Mouse (Mus musculus) adrenal gland, adult 18-20 months (tissue): Measurements from ENCODE around the gene Coq5. TPM values are rescaled to one million over a fixed set of nuclear protein-coding genes. Genes with fewer than 3 reads are reported as not detected.
A peak's percentile ranks its signal among the peaks of the same experiment; 100 is the strongest.

Experiments
- DNase-seq, 2 experiments: peaks; one replicate each; pipeline ENCODE4 v3.0.0; 2021 to 2022; ENCODE audit warnings: low spot score in 2 of 2
- long read RNA-seq, 2 experiments: library from polyadenylated mRNA; stranded (forward); transcript quantifications; one replicate each; pipeline ENCODE4 v2.0.0; 2021
- total RNA-seq, 2 experiments: library from RNA; stranded (reverse); gene quantifications; 1 replicate in 1 of 2; 2 replicates in 1 of 2; pipeline ENCODE4 v1.2.3; 2021

Coq5 gene
- 10 to 100 TPM; 58.6 to 75.8 TPM for total RNA-seq
- long read RNA-seq, experiment 1, transcript Coq5-201 (7 exons, 2,037 nt): major isoform, 140 of 141 reads
- long read RNA-seq, experiment 1, partial matches to known transcripts: 0 of 141 reads
- long read RNA-seq, experiment 1, other reads (novel, unspliced or antisense): 1 of 141 reads
- long read RNA-seq, experiment 2, transcript Coq5-201 (7 exons, 2,037 nt): major isoform, 266 of 282 reads
- long read RNA-seq, experiment 2, partial matches to known transcripts: 7 of 282 reads
- long read RNA-seq, experiment 2, other reads (novel, unspliced or antisense): 8 of 282 reads

DNA sequence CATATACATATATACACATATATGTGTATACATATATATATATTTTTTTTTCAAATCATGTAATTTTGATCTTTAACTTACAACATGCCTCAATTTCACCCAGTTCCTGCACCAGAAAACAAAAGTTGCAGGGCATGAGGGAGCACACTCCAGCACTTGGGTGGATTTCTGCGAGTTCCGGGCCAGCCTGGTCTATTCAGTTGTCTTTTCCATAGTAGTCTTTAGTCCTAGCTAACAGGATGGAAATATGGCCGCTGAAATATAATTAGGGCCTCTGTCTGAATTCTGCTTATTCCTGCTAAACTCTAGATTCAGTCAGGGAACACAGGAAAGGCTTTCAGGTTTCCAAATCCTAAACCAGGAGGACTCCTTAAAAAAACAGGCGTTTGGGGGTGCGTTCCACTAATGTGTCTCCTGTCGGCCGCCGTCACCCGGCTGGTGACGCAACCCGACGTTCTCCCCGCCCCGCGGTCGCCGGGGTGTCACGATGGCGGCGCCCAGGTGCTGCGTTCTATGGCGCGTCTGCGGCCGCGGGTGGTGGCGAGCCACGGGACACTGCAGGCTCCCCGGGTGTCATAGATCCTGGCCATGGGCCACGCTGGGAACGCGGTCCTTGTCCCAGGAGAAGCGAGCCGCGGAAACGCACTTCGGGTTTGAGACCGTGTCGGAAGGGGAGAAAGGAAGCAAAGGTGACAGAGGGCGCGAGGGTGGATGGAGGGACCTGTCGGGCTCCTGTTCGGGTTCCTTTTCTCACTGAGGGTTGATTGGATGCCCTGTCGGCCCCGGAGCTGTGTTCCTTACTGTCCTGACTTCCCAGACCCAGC lies at the start of gene Coq5:
Gene Coq5, plus strand, starts transcription at position 441 of the 824 bp plus-strand sequence.
- peak; percentile 93 to 94 for DNase-seq

DNA sequence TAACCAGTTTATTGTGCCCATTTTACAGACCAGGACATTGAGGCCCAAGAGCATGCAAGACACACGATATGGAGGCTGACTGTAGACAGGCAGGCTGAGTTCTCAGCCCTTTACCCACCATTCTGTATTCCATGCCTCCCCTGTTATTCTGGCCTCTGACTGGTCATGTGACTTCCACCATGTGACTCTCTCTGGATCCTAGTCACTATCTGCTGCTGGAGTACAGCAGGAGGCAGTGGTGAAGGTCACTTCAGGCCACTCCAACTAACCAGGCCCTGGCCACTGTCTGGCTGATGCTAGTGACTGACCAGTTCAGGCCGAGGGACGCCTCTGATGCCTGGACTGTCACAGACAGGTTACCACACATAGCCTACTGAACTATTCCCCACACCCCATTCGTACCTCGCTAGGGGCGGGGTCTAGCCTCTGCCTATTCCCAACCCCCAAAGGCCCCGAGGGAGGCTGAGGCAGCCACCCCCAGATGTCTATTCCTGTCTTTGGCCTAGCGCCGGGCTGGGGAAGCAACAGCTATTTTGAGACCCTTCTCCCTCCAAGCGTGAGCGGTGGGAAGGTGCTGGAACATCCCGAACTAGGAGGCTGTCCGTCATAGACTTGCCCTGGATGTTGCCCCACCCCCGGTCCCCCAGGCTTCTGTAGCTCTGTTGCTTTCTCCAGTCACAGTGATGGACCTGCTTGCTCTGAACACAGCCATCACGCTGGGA lies 48.5 kb upstream of the Coq5 start:
- DNase-seq: no peak

DNA sequence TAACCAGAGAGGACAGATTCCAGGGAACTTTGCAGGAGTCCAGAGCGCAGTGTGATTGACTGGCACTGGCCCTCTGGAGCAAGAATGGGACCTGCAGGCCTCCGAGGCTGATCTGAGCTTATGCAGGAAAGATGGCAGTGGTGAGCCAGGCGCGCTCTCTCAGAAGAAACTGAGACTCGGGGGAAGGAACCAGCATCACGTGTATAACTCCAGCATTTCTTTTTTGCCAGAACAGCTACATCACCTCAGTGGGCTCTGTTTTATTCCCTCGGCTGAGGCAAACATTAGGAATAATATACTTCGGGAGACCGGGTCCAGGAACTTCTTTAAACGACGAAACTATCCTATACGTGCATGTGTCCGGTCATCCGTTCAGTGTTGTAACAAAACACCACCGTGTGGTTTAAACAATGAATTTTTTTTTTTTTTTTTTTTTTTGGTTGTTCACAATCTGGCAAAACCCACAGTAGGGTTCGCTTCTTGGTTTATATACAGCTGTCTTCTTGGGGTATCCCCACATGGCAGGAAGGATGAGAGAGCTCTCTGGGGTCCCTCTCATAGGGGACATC lies 47.8 kb upstream of the Coq5 start:
- DNase-seq: no peak

DNA sequence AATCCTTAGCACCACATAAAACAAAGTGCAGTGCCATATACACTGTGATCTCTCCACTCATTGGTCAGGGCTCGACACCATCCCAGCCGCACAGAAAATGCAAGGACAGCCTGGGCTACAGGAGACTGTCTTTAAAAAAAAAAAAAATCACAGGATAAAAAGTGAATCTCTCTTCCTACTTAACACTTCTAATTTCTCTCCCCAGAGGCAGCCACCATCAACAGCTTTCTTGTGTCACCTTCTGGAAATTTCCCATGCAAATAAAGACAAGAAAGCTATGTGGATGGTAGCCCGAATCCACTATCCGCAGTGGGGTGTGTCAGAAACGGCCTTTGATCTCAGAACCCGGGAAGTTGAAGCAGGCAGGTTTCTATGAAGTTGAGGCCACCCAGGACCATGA lies 47.0 kb upstream of the Coq5 start:
- no peak for DNase-seq

DNA sequence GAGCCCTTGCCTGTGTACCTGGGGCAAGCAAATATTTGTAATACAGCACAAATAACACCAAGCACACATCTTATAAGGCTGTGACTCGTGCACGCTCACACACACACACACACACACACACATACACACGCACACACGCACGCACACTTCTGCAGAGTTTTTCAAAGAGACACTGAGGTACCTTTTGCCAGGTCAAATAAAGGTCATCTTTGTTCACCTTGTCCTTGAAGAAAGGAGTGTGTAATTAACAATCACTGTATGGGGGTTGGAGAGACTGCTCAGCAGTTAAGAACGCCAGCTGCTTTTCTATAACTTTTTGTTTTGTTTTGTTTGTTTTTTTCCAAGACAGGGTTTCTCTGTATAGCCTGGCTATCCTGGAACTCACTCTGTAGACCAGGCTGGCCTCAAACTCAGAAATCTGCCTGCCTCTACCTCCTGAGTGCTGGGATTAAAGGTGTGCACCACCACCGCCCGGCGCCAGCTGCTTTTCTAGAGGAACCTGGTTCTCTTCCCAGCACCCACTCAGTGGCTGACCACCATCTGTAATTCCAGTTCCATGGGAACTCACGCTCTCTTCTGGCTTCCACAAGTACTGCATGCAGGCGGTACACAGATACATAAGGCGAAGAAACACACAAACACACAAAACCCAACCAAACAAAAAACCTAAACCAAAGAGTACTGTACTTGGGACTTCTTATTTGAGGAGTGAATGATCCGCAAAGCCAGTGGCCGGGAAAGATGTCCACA lies 46.3 kb upstream of the Coq5 start:
- DNase-seq: no peak

DNA sequence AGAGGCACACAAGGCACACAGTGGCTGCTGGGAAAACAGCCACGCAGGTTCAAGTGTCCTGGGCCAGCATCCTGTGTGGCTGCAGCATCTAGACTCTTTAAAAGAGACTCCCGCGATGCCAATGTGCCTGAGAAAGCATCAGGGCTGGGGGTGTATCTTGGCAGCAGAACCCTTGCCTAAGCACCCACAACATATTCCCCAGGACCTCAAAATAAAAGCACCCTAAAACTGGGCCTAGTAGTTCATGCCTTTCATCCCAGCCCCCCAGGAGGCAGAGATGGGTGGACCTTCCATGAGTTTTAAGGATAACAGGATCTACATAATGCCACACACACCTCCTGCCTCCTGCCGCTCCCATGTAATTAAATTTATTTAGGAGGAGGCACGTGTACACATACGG lies 44.9 kb upstream of the Coq5 start:
- no peak for DNase-seq

DNA sequence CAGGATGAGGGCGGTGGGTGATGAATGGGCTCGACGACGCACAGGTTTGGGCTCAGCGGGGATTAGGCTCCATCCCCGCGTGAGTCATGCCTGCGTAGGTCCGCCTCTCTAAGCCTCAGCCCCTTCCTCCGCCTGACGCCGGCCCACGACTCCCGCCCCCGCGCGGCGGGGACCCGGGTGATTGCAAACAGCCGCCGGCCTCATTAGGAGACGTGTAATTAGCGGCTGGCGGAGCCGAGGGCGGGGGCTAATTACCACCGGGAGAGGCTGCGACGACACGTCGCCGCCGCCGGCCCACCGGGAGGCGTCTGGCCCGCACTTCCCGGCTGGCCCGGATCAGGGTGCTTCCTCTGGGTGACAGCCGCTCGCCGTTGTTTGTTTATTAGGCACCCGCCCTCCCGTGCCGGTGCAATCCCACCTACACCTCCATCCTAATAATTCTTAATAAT lies 44.1 kb upstream of the Coq5 start:
- peak; percentile 73 to 76 for DNase-seq

DNA sequence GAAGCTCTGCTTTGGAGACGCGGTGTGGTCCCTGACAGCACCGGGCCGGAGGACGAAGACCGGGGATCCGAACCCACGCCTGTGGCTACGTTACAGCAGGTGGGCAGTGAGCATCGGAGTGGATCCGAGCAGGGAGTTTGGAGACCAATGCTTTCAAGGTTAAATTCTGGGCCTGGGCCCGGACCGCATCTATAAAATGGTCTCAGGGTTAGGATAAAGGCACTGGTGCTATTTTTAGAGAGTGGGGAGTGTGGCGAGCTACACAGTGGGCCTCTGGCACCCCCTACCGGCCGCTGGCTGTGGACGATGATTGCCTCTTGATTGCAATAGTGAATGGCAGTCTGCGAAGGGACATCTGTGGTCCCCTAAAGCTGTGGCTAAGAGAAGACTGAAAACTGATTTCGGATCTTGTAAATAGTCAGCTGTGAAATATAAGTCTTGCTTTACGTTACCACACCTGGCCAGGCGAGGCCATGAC lies 43.6 kb upstream of the Coq5 start, which contains the start of gene Pop5:
Gene Pop5, plus strand, starts transcription at position 51 of the 478 bp plus-strand sequence.
- peak; percentile 90 to 93 for DNase-seq

DNA sequence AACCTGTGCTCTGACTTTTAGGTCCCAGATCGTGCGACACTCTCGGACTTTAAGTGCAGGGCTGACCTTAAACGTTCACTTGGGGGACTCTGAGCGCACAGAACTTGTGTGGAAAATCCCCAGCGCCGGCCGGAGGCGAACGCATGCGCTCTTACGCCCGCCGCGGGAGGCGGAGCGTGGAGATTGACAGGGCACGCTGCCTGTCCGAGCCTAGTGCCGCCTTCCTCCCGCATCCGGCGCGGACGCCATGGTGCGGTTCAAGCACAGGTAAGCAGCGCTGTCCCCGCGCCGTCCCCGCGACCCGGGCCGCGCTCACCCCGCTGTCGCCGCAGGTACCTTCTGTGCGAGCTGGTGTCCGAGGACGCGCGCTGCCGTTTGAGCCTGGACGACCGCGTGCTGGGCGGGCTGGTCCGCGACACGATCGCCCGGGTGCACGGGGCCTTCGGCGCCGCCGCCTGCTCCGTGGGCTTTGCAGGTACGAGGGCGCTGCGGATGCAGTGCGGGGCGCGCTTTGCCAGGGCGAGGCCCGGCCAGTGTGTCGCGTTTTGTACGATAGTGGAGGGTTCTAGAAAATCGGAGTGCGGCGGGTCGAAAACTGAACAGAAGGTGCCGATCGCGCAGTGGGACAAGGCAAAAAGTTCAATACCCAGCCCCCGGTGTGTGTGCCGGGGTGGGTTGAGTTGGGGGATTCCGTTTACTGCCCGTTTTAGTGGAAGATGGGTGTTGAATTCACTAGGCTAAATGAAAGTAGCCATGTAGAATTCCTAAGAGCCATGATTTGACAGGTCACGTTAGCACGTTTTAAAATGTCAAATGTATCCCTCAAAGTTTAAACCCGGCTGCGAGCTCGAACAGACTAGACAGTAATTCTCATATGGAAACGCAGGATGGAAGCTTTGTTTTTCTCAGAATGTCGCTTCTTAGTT lies 41.4 kb upstream of the Coq5 start:
- peak; percentile 92 to 93 for DNase-seq

DNA sequence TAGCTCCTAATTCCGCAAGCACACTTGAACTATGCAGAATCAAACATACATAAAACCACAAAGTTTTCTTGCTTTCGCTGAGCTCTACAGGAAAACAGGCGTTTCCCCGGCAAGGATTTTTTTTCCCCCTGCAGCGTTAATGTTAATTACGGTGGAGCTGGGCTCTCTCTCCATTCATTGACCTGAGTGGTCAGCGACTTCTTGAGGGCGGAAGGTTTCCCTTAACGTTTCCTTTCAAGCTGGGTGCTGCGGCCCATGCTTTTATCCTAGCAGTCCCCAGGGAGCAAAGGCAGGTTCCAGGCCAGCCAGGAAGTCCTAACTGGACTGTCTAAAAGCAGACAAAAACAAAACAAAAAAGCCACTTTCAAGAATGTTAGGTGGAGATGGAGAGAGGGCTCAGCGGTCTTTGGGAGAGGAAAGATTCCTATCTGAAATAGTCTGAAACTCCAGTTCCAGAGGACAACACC lies 40.7 kb upstream of the Coq5 start:
- DNase-seq: no peak

DNA sequence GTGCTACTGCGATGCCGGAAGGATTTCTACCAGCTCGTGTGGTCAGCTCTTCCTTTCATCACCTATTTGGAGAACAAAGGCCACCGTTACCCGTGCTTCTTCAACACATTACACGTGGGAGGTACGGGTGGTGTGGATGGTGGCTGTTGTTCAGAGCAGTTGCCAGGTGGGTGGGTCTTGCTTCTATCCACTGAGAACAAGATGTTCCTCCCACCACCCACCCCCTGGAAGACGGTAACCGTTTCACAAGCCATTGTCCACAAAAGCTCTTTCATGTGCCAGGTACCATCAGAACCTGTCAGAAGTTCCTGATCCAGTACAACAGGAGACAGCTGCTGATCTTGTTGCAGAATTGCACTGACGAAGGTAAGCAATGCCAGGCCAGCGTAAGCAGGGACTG lies 39.3 kb upstream of the Coq5 start:
- DNase-seq: no peak

DNA sequence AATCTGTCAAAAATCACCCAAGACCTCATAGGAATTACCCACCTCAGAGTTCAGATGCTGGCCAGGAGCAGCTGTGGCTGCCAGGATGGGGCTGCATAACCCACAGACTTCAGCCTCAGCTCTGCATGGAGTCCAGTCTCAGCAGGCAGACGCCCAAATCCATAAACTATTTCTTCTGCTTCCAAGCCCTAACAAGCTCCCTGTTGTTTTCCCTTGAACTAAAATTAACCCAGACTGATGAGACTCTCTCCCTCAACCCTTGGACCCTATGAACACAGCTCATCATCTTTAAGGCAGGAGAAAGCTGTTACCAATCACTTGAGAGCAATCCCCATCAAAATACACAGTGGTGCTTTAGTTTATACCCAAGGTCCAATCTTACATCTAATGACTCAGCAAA lies 24.0 kb upstream of the Coq5 start:
- no peak for DNase-seq

DNA sequence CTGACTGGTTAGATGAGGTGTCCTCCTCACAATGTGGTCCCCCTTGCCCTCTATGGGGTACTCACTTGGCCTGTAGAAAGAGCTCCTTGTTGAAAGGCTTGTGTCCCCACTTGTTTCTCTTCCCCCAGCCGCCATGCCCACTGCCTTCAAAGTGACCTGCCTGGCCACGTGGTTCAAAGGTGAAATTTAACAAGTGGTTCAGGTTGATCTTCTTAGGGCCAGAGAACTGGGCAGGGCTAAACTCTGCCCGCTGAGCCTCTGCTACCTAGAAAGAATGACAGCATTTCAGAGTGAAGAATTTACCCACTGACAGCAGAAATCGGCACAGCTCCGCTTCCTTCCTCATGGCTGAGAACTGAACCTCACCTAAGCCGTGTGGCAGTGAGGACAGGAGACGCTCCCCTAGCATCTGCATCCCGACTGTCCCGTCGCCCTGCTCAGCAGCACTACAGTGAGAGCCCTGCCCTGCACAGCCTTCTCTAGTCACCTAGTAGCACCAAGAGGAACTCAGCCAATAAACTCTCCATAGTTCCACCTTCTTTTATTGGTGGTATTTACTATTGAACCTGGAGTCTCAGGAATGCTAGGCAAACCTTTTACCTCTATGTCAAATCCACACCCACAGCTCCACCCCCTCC lies 22.4 kb upstream of the Coq5 start:
- no peak for DNase-seq

DNA sequence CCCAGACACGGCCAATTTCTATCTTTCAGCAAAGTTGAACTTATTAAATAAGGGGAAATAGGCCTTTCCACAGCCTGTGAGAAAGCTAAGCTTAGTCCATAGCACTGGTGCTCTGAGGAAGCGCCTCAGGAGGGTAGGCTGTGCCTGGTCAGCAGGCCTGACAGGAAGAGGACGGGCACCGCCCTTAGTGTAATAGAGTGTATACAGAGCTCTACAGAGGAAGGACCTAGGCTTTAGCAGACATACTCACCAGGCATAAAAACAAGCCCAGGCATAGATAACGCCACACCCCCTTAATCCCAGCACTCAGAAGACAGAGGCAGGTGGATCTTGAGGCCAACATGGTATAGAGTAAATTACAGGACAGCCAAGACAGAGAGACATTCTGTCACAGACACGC lies 19.1 kb upstream of the Coq5 start:
- no peak for DNase-seq

DNA sequence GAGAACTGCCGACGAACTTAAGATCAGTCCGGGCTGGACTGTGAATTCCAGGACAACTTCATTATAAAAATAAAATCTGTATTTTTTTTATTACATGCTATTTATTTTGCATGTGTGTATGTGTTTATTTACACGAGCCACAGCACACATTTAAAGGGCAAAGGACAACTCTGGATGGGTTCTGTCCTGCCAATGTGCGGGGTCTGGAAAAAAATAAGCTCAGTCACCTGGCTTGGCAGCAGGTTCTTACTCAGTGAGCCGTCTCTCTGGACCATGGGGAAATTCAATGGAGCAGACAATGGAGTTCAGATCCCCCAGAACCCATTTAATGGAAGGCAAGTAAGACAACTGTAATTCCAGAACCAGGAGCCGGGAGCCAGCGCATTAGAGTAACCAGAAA lies 18.3 kb upstream of the Coq5 start:
- no peak for DNase-seq

DNA sequence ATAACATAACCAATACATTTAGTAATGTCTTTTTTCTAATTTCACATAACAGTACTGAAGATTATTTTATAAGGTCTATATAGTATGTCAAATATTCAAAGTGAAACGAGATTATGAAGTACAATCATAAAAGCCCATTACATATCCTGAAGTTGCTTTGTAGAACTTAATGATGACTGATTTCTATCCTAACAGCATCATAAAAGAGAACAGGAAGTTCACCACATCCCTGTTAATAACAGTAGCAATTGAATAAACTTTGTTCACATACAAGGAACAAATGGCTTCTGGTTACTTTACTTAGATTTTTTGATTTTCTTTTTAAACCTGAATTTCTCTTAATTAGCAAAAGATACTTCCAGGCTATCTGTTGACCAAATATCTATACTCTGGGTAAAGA lies 17.6 kb upstream of the Coq5 start:
- no peak for DNase-seq

DNA sequence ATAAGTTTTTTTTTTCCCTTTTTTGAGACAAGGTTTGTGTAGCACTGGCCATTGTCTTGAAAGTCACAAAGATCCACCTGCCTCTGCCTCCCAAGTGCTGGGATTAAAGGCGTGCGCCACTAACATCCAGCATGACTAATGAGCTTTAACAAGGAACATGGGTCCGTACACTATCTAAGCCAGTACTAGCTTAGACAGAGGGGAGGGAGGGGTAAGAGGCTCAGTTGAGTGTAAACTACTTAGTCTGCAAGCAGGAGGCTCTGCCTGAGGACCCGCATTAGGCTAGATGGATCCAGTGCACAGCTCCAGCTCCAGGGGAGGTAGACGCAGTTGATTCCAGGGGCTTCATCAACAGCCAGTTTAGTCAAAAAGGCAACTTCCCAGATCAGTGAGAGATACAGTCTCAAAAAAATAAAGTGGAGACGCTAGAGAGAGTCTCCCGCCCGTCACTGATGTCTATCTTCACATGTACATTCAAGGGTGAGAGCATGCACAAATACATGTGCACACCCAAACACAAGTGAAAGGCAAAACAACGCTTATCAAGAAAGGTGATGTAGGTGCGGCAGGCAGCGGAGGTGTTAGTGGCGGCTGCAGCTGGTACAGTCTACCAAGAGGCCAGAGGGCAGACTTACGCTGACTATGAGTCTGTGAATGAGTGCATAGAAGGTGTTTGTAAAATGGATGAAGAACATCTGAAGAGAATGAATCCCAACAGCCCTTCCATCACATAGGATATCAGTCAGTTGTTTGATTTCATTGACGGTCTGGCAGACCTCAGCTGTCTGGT lies 16.8 kb upstream of the Coq5 start:
- no peak for DNase-seq

DNA sequence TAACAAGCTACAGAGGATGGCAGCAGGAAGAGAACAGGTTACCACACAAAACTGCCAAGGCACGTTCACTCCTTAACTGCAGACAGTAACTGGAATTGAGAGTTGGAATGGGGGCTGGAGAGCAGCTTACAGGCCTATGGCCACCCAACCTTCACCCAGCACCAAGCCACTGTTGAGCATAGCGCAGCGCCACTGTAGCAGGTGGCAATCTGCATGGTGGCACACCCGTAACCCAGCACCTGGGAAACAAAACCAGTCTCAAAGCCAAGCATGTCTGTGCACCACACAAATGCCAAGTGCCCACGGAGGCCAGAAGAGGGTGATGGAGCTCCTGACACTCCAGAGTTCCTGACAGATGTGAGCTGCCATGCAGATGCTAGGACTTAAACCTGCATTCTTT lies 13.1 kb upstream of the Coq5 start:
- no peak for DNase-seq
